Mouse (Mus musculus) MEL (cell line): ENCODE measurements at regions not wholly inside any gene's neighbourhood (a gene's known extent, or its start where the extent isn't known, plus 50 kb on each side); places are given as distances from the start of the nearest gene placed in this dataset.

Experiments used
- DNase-seq: peaks from one replicate; pipeline ENCODE4 v3.0.0; 2011; ENCODE audit warnings: low read depth, low spot score
- H3K27ac ChIP-seq: 2 replicates; pipeline ENCODE4 v1.5.1; 2012; ENCODE audit warnings: low read depth, mild to moderate bottlenecking, control low read depth, low read length, moderate library complexity; ENCODE audit not compliant: control insufficient read depth
- H3K27me3 ChIP-seq, 2 experiments: fragments of 150-350 bp in 1 of 2; sonication (generic) in 1 of 2; 2 replicates each; pipeline ENCODE4 v1.6.1; 2012; ENCODE audit warnings: low read length in 2 of 2, mild to moderate bottlenecking in 2 of 2, improper control_type of control experiment in 1 of 2, moderate library complexity in 1 of 2; ENCODE audit not compliant: insufficient read depth in 2 of 2, control insufficient read depth in 1 of 2
- H3K36me3 ChIP-seq, 2 experiments: 2 replicates each; pipeline ENCODE4 v1.6.1; 2012 to 2014; ENCODE audit warnings: low read length in 2 of 2, improper control_type of control experiment in 1 of 2, inconsistent platforms in 1 of 2, mild to moderate bottlenecking in 1 of 2; ENCODE audit not compliant: insufficient read depth in 2 of 2, control insufficient read depth in 1 of 2
- H3K4me1 ChIP-seq, 2 experiments: fragments of 150-350 bp in 1 of 2; sonication (generic) in 1 of 2; 2 replicates each; pipeline ENCODE4 v1.6.1; 2012; ENCODE audit warnings: low read length in 2 of 2, improper control_type of control experiment in 1 of 2, mild to moderate bottlenecking in 1 of 2; ENCODE audit not compliant: insufficient read depth in 2 of 2, control insufficient read depth in 1 of 2
- H3K4me3 ChIP-seq, 2 experiments: fragments of 150-350 bp in 1 of 2; sonication (generic) in 1 of 2; 2 replicates each; pipeline ENCODE4 v1.5.1; 2012; ENCODE audit warnings: low read depth in 2 of 2, low read length in 2 of 2, mild to moderate bottlenecking in 2 of 2, moderate library complexity in 2 of 2, control low read depth in 1 of 2, improper control_type of control experiment in 1 of 2; ENCODE audit not compliant: control insufficient read depth in 1 of 2, insufficient read depth in 1 of 2
- H3K79me2 ChIP-seq: 2 replicates; pipeline ENCODE4 v1.6.1; 2012; ENCODE audit warnings: mild to moderate bottlenecking, low read length, moderate library complexity; ENCODE audit not compliant: control insufficient read depth, poor library complexity, insufficient read depth
- H3K9ac ChIP-seq: 2 replicates; pipeline ENCODE4 v1.6.1; 2012; ENCODE audit warnings: low read depth, mild to moderate bottlenecking, control low read depth, low read length, moderate library complexity; ENCODE audit not compliant: control insufficient read depth, poor library complexity, severe bottlenecking
- H3K9me3 ChIP-seq: fragments of 150-350 bp; sonication (generic); replicated peaks from 2 replicates; pipeline ENCODE4 v1.6.1; 2012; ENCODE audit warnings: mild to moderate bottlenecking, low read length, improper control_type of control experiment, moderate library complexity; ENCODE audit not compliant: insufficient read depth
- BHLHE40 ChIP-seq: IDR thresholded peaks from 2 replicates; pipeline ENCODE4 v1.6.1; 2012; ENCODE audit warnings: low read depth, mild to moderate bottlenecking, inconsistent platforms, low read length, improper control_type of control experiment, borderline replicate concordance
- CHD2 ChIP-seq: IDR thresholded peaks from 2 replicates; pipeline ENCODE4 v1.6.1; 2011; ENCODE audit warnings: low read length, improper control_type of control experiment
- ELF1 ChIP-seq: IDR thresholded peaks from 2 replicates; pipeline ENCODE4 v1.6.1; 2014; ENCODE audit warnings: low read depth, mild to moderate bottlenecking, inconsistent platforms, low read length, improper control_type of control experiment, moderate library complexity
- EP300 ChIP-seq, 2 experiments: IDR thresholded peaks; 2 replicates each; pipeline ENCODE4 v1.6.1; 2011; ENCODE audit warnings: improper control_type of control experiment in 2 of 2, low read length in 2 of 2, low read depth in 1 of 2, mild to moderate bottlenecking in 1 of 2
- ETS1 ChIP-seq: IDR thresholded peaks from 2 replicates; pipeline ENCODE4 v1.6.1; 2012; ENCODE audit warnings: low read depth, mild to moderate bottlenecking, inconsistent platforms, low read length, improper control_type of control experiment, moderate library complexity
- GABPA ChIP-seq: IDR thresholded peaks from 2 replicates; pipeline ENCODE4 v1.6.1; 2012; ENCODE audit warnings: low read depth, mild to moderate bottlenecking, inconsistent platforms, low read length, improper control_type of control experiment, moderate library complexity
- GATA1 ChIP-seq: IDR thresholded peaks from 2 replicates; pipeline ENCODE4 v1.6.1; 2011; ENCODE audit warnings: low read depth, low read length, improper control_type of control experiment
- JUND ChIP-seq: IDR thresholded peaks from 2 replicates; pipeline ENCODE4 v1.6.1; 2011; ENCODE audit warnings: low read depth, mild to moderate bottlenecking, improper control_type of control experiment, low read length
- MAFK ChIP-seq: IDR thresholded peaks from 2 replicates; pipeline ENCODE4 v1.6.1; 2011; ENCODE audit warnings: low read depth, mild to moderate bottlenecking, low read length, improper control_type of control experiment, borderline replicate concordance
- MAZ ChIP-seq: IDR thresholded peaks from 2 replicates; pipeline ENCODE4 v1.6.1; 2012; ENCODE audit warnings: low read depth, mild to moderate bottlenecking, inconsistent platforms, low read length, improper control_type of control experiment
- MEF2A ChIP-seq: IDR thresholded peaks from 2 replicates; pipeline ENCODE4 v1.6.1; 2014; ENCODE audit warnings: low read depth, mild to moderate bottlenecking, inconsistent platforms, low read length, improper control_type of control experiment; ENCODE audit not compliant: poor library complexity, insufficient replicate concordance, severe bottlenecking; ENCODE audit errors: extremely low read depth
- MXI1 ChIP-seq: IDR thresholded peaks from 2 replicates; pipeline ENCODE4 v1.6.1; 2011; ENCODE audit warnings: mild to moderate bottlenecking, low read depth, low read length, improper control_type of control experiment
- MYB ChIP-seq: IDR thresholded peaks from 2 replicates; pipeline ENCODE4 v1.6.1; 2011; ENCODE audit warnings: mild to moderate bottlenecking, low read depth, low read length, improper control_type of control experiment
- MYC ChIP-seq: IDR thresholded peaks from 2 replicates; pipeline ENCODE4 v1.6.1; 2011; ENCODE audit warnings: low read depth, mild to moderate bottlenecking, low read length, improper control_type of control experiment, moderate library complexity
- NRF1 ChIP-seq: IDR thresholded peaks from 2 replicates; pipeline ENCODE4 v1.6.1; 2014; ENCODE audit warnings: low read depth, mild to moderate bottlenecking, inconsistent platforms, low read length, improper control_type of control experiment, moderate library complexity; ENCODE audit not compliant: poor library complexity, insufficient read depth, severe bottlenecking
- POLR2A ChIP-seq, 2 experiments: IDR thresholded peaks; 2 replicates each; pipeline ENCODE4 v1.6.1; 2011 to 2012; ENCODE audit warnings: low read length in 2 of 2, mild to moderate bottlenecking in 2 of 2, control low read depth in 1 of 2, improper control_type of control experiment in 1 of 2, low read depth in 1 of 2, moderate library complexity in 1 of 2; ENCODE audit not compliant: control insufficient read depth in 1 of 2, insufficient read depth in 1 of 2, poor library complexity in 1 of 2
- POLR2AphosphoS2 ChIP-seq: IDR thresholded peaks from 2 replicates; pipeline ENCODE4 v1.6.1; 2011; ENCODE audit warnings: low read length, improper control_type of control experiment
- RCOR1 ChIP-seq: IDR thresholded peaks from 2 replicates; pipeline ENCODE4 v1.6.1; 2012; ENCODE audit warnings: low read depth, mild to moderate bottlenecking, inconsistent platforms, low read length, improper control_type of control experiment
- SIN3A ChIP-seq: IDR thresholded peaks from 2 replicates; pipeline ENCODE4 v1.6.1; 2012; ENCODE audit warnings: low read length, improper control_type of control experiment, inconsistent platforms
- TAL1 ChIP-seq: IDR thresholded peaks from 2 replicates; pipeline ENCODE4 v1.6.1; 2012; ENCODE audit warnings: mild to moderate bottlenecking, inconsistent platforms, low read length, moderate library complexity, mixed read lengths
- TBP ChIP-seq: IDR thresholded peaks from 2 replicates; pipeline ENCODE4 v1.8.0; 2011; ENCODE audit warnings: low read depth, low read length, improper control_type of control experiment
- TCF12 ChIP-seq: IDR thresholded peaks from 2 replicates; pipeline ENCODE4 v1.6.1; 2014; ENCODE audit warnings: low read depth, mild to moderate bottlenecking, inconsistent platforms, low read length, improper control_type of control experiment, moderate library complexity
- USF1 ChIP-seq: IDR thresholded peaks from 2 replicates; pipeline ENCODE4 v1.6.1; 2014; ENCODE audit warnings: low read depth, mild to moderate bottlenecking, inconsistent platforms, low read length, improper control_type of control experiment, moderate library complexity
- USF2 ChIP-seq, 2 experiments: IDR thresholded peaks; 2 replicates each; pipeline ENCODE4 v1.6.1; 2011 to 2012; ENCODE audit warnings: improper control_type of control experiment in 2 of 2, low read length in 2 of 2, borderline replicate concordance in 1 of 2, inconsistent platforms in 1 of 2, low read depth in 1 of 2, mild to moderate bottlenecking in 1 of 2; ENCODE audit not compliant: insufficient read depth in 1 of 2
- ZC3H11A ChIP-seq: IDR thresholded peaks from 2 replicates; pipeline ENCODE4 v1.6.1; 2012; ENCODE audit warnings: low read depth, mild to moderate bottlenecking, inconsistent platforms, low read length, improper control_type of control experiment
- ZMIZ1 ChIP-seq: IDR thresholded peaks from 2 replicates; pipeline ENCODE4 v1.6.1; 2012; ENCODE audit warnings: low read depth, mild to moderate bottlenecking, inconsistent platforms, low read length, improper control_type of control experiment, moderate library complexity
- ZNF384 ChIP-seq: IDR thresholded peaks from 2 replicates; pipeline ENCODE4 v1.6.1; 2012; ENCODE audit warnings: low read depth, mild to moderate bottlenecking, inconsistent platforms, low read length, improper control_type of control experiment

- H3K27ac ChIP-seq: no peak overlapping the region
- DNase-seq: no peak
- no peak overlapping the region for H3K9ac ChIP-seq
- no peaks in the 10 kb centered on the region for H3K79me2 ChIP-seq
- no peak overlapping the region for H3K4me3 ChIP-seq
- H3K4me1 ChIP-seq: peaks cover 18 to 24% of the 10 kb centered on the region in 2 experiments
- H3K27me3 ChIP-seq: no peaks in the 10 kb centered on the region
- H3K9me3 ChIP-seq: no peaks in the 10 kb centered on the region
- no peak for TF ChIP-seq ZNF384
- no peak for TF ChIP-seq USF1
- no peak for TF ChIP-seq ETS1
- TF ChIP-seq TAL1: no peak
- TF ChIP-seq MAZ: no peak
- no peak for TF ChIP-seq GATA1
- no peak for TF ChIP-seq POLR2A (IDR thresholded peaks at IDR 0.05; ENCODE audit: control insufficient read depth in 1 of 2, insufficient read depth in 1 of 2, low read depth in 1 of 2, low read length in 2 of 2, poor library complexity in 1 of 2)
- TF ChIP-seq EP300 (IDR thresholded peaks at IDR 0.05; ENCODE audit: low read depth in 1 of 2, low read length in 2 of 2): no peak
- no peak for TF ChIP-seq USF2 (IDR thresholded peaks at IDR 0.05; ENCODE audit: borderline replicate concordance in 1 of 2, insufficient read depth in 1 of 2, low read depth in 1 of 2, low read length in 2 of 2)
- no peak for TF ChIP-seq MEF2A
- TF ChIP-seq ZC3H11A: no peak
- no peak for TF ChIP-seq BHLHE40
- TF ChIP-seq SIN3A: no peak
- no peak for TF ChIP-seq RCOR1
- no peak for TF ChIP-seq GABPA
- TF ChIP-seq TBP: no peak
- peaks cover 0 to 41% of the 10 kb centered on the region in 2 experiments; a peak in 2 of 4 replicates for H3K36me3 ChIP-seq
Observed at GRCm38 (mm10) chr15:67474325-67474724, 973.6 kb upstream of the Lrrc6 start.

- H3K27ac ChIP-seq: peak overlapping the region; percentile 64
- 0 out of 2 replicates have a peak, but pooled peaks have one; percentile 28 for TF ChIP-seq JUND
- TF ChIP-seq RCOR1: peak; percentile 90
- peak; percentile 82 for TF ChIP-seq ETS1
- TF ChIP-seq POLR2AphosphoS2: no peak
- TF ChIP-seq NRF1: no peak
- TF ChIP-seq SIN3A: peak; percentile 71
- TF ChIP-seq ZNF384: 0 out of 2 replicates have a peak, but pooled peaks have one; percentile 1
- TF ChIP-seq ZMIZ1: peak; percentile 56; the same call in 1 of the 2 replicates
- 0 out of 2 replicates have a peak, but pooled peaks have one; percentile 29 for TF ChIP-seq MYC
- no peak for TF ChIP-seq ELF1
- TF ChIP-seq USF1: no peak
- TF ChIP-seq TAL1: peak; percentile 33; the same call in 1 of the 2 replicates
- peak; percentile 97 for TF ChIP-seq MYB
- TF ChIP-seq GATA1: peak; percentile 90
- 0 out of 2 replicates have a peak, but pooled peaks have one; percentile 48 for TF ChIP-seq CHD2
- TF ChIP-seq MAFK: peak; percentile 81
- peak; percentile 55; the same call in 1 of the 2 replicates for TF ChIP-seq BHLHE40
- TF ChIP-seq EP300 (IDR thresholded peaks at IDR 0.05; ENCODE audit: low read depth in 1 of 2, low read length in 2 of 2): peak; percentile 98 to 99
- TF ChIP-seq TCF12: peak; percentile 86
- peak; percentile 40; the same call in 1 of the 2 replicates for TF ChIP-seq MXI1
- TF ChIP-seq, all 39 proteins: peak for 16
- no peaks in the 10 kb centered on the region for H3K79me2 ChIP-seq
- no peak overlapping the region for H3K4me3 ChIP-seq
- peaks cover 0 to 45% of the 10 kb centered on the region in 2 experiments; a peak in 2 of 4 replicates for H3K36me3 ChIP-seq
- peaks cover 21 to 29% of the 10 kb centered on the region in 2 experiments for H3K4me1 ChIP-seq
- no peak overlapping the region for H3K9ac ChIP-seq
- H3K27me3 ChIP-seq: no peaks in the 10 kb centered on the region
- H3K9me3 ChIP-seq: no peaks in the 10 kb centered on the region
- DNase-seq: peak; percentile 69
Observed at GRCm38 (mm10) chr15:67472979-67473378, 972.3 kb upstream of the Lrrc6 start.
